Mouse (Mus musculus) thymus, postnatal 4 days (tissue): ENCODE measurements around the gene Fam69a.
"Not testable (repeated sequence)": the region's sequence is repeated elsewhere in the genome, so short reads cannot be mapped to it uniquely, and the experiment has no call there.

Experiments used
- DNase-seq: peaks from one replicate; pipeline ENCODE4 v3.0.0; 2021

The Fam69a gene

GRCm38 (mm10) chr5:107943526-107943925 lies 43.4 kb downstream of the Fam69a start:
- no peak for DNase-seq

GRCm38 (mm10) chr5:107942941-107943340 lies 43.9 kb downstream of the Fam69a start:
- DNase-seq, result no peak

GRCm38 (mm10) chr5:107941222-107941621 lies 45.7 kb downstream of the Fam69a start:
- no peak for DNase-seq

- DNase-seq, result no peak
Measured at GRCm38 (mm10) chr5:107939701-107940100, 47.2 kb downstream of the Fam69a start.

GRCm38 (mm10) chr5:107938886-107939285 lies 48.0 kb downstream of the Fam69a start:
- DNase-seq, result no peak

GRCm38 (mm10) chr5:107938483-107938882 lies 48.4 kb downstream of the Fam69a start:
- not testable (repeated sequence) for DNase-seq

GRCm38 (mm10) chr5:107936625-107937389 lies 50.1 kb downstream of the Fam69a start:
- no peak for DNase-seq

- DNase-seq, result no peak
Measured at GRCm38 (mm10) chr5:107934770-107935543, 51.9 kb downstream of the Fam69a start.

- no peak for DNase-seq
Measured at GRCm38 (mm10) chr5:107933202-107933974, 53.5 kb downstream of the Fam69a start.

GRCm38 (mm10) chr5:107932556-107932955 lies 54.3 kb downstream of the Fam69a start:
- peak; percentile 39 for DNase-seq

- DNase-seq, result peak; percentile 65
Measured at GRCm38 (mm10) chr5:107926550-107927249, 60.2 kb downstream of the Fam69a start.

GRCm38 (mm10) chr5:107924564-107924963 lies 62.3 kb downstream of the Fam69a start:
- no peak for DNase-seq

GRCm38 (mm10) chr5:107922836-107923235 lies 64.0 kb downstream of the Fam69a start:
- DNase-seq, result no peak

- DNase-seq, result no peak
Measured at GRCm38 (mm10) chr5:107921400-107922252, 65.3 kb downstream of the Fam69a start.

GRCm38 (mm10) chr5:107915280-107915679 lies 71.6 kb downstream of the Fam69a start:
- DNase-seq, result no peak

GRCm38 (mm10) chr5:107911012-107911411 lies 75.9 kb downstream of the Fam69a start:
- no peak for DNase-seq

GRCm38 (mm10) chr5:107910084-107910616 lies 76.7 kb downstream of the Fam69a start:
- DNase-seq, result no peak

- DNase-seq, result no peak
Measured at GRCm38 (mm10) chr5:107909668-107910067, 77.2 kb downstream of the Fam69a start.

GRCm38 (mm10) chr5:107908514-107909110 lies 78.3 kb downstream of the Fam69a start:
- no peak for DNase-seq

GRCm38 (mm10) chr5:107904325-107904724 lies 82.6 kb downstream of the Fam69a start:
- no peak for DNase-seq
